Mouse (Mus musculus) activated CD4-positive, CD25-positive, alpha-beta regulatory T cell, adult 9 weeks (primary cell): ENCODE results near the gene Nudt8. TPM values are rescaled to one million over a fixed set of nuclear protein-coding genes. Genes with fewer than 3 reads are reported as not detected.

Experiments used
- polyA plus RNA-seq: library from polyadenylated mRNA; unstranded; fragments of 100-300 nt; shearing (Covaris generic); gene quantifications from one replicate; pipeline ENCODE4 v1.2.1, GENCODE M21; 2017

Nudt8 gene
- polyA plus RNA-seq = 8.7 TPM

GRCm38 (mm10) chr19:4000119-4000900, at the start of gene Nudt8, which contains the start of gene Gm49405:
TSS of gene Nudt8 (plus strand) at chr19:4000580.
TSS of gene Gm49405 (plus strand) at chr19:4000626.

GRCm38 (mm10) chr19:3958470-3958869, 41.9 kb upstream of the Nudt8 start, which contains the start of gene Aldh3b3:
TSS of gene Aldh3b3 (plus strand) at chr19:3958645.

DNA sequence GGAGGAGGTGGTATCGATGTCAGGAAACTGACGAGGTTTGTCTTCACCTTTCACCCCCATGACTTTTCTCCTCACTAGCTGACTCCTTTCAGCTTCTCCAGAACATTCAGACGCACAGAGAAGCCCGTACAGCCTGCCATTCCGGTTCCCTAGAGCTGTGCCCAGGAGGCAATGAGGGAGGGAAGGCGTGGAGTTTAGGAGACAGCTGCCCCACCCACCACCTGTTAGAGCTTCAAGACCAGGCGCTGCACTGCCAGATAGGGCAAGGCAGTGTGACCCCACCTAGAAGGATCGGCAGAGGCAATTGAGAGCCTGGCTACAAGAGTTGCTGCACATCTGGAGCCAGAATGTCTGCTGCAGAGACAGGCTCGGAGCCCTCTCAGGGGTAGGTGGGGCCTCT, 28.2 kb upstream of the Nudt8 start, which contains the start of gene Aldh3b2:
Aldh3b2 (plus strand) TSS at position 100 of the 400 bp plus-strand sequence.

DNA sequence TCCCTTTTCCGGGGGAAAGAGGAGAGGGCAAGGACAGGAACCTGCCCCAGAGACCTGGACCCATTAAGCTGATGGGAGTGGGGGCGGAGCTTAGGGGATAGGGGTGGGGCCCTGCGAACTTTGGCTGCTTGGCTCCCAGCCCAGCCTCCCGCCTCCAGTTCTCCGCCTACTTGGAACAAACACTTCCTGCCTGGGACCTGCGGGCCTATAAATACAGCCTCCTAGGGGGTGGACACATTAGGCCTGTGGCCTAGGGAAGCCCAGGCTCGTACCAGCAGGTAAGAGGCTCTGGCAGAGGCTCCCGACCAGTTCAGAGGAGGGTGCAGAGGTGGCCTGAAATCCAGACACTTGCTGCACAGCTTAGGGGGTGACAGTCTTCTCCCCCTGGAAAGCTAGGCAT, 14.0 kb upstream of the Nudt8 start, which contains the start of gene Acy3:
Acy3 (plus strand) TSS at position 237 of the 400 bp plus-strand sequence.

GRCm38 (mm10) chr19:3992416-3992815, 8.0 kb upstream of the Nudt8 start, which contains the start of gene Tbx10:
TSS of gene Tbx10 (plus strand) at chr19:3992752.

GRCm38 (mm10) chr19:4003112-4003511, 2.7 kb downstream of the Nudt8 start, which contains the start of gene Doc2g:
TSS of gene Doc2g (plus strand) at chr19:4003313.

GRCm38 (mm10) chr19:4012432-4013022, 12.1 kb downstream of the Nudt8 start, which contains the start of gene Ndufv1:
TSS of gene Ndufv1 (minus strand) at chr19:4012806.

GRCm38 (mm10) chr19:4037788-4038232, 37.4 kb downstream of the Nudt8 start, which contains the start of gene Gstp1:
TSS of gene Gstp1 (minus strand) at chr19:4037985.

DNA sequence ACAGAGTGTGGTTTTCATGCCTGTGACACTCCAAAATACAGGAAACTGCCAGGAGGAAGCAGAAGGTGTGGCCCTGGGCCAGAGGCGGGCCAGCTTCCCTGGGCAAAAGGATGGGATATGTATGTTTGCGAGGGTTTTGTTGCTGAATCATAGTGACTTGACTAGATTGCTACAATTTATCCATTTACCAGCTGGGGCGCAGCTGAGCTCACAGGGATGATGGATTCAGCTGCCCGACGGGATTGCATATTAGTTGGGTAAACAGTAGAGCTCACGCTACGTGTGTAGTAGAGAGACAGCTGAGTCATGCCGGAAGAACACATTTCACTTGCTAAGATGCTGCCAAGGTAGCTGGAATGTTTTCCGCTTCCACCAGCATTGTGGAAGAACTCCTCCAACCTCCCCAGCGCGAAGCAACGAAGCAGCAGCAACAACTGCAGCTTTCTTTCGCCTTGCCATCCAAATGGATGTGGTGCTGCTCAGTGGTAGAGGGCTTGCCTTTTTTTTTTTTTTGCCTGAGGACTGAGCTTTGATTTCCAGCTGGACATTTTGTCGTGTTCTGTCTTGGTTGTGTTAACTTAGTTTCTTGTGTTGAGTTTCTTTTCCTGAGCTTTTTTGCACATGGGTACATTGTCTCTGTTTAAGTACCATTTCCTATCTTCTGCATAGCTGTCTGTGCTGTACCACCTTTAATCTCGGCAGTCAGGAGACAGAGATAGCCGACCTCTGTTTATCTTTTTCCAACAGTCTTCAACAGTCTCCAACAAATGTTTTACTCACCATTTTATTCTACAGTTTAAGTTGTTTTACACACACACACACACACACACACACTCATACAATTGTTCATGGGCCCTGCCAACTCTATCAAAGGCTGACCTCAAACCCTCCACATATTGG, 45.8 kb downstream of the Nudt8 start, which contains the start of gene Gstp2:
Gstp2 (minus strand) TSS at position 58 of the 900 bp plus-strand sequence.

Other genes starting within 250 kb of the Nudt8 start
- 43.1 TPM for gene Kmt5b, start 233.2 kb upstream of the Nudt8 start, polyA plus RNA-seq
- gene Chka, start 148.8 kb upstream of the Nudt8 start, polyA plus RNA-seq = 2.2 TPM
- gene Tcirg1, start 93.4 kb upstream of the Nudt8 start, polyA plus RNA-seq = 71.7 TPM
- 230 TPM for gene Ndufs8, start 87.8 kb upstream of the Nudt8 start, polyA plus RNA-seq
- gene Aldh3b1, start 70.8 kb upstream of the Nudt8 start, polyA plus RNA-seq = 0.75 TPM
- gene Unc93b1, start 65.4 kb upstream of the Nudt8 start, polyA plus RNA-seq = 58.1 TPM
- not detected for gene Aldh3b3, start 41.9 kb upstream of the Nudt8 start, polyA plus RNA-seq
- not detected for gene Aldh3b2, start 28.3 kb upstream of the Nudt8 start, polyA plus RNA-seq
- 0.40 TPM for gene Acy3, start 14.0 kb upstream of the Nudt8 start, polyA plus RNA-seq
- gene Tbx10, start 7.8 kb upstream of the Nudt8 start, polyA plus RNA-seq = 0.16 TPM
- gene Gm49405, start within 50 bp of the Nudt8 start, polyA plus RNA-seq = 1.8 TPM
- 1.7 TPM for gene Doc2g, start 2.7 kb downstream of the Nudt8 start, polyA plus RNA-seq
- 155 TPM for gene Ndufv1, start 12.2 kb downstream of the Nudt8 start, polyA plus RNA-seq
- 631 TPM for gene Gstp1, start 37.4 kb downstream of the Nudt8 start, polyA plus RNA-seq
- gene Gstp2, start 45.4 kb downstream of the Nudt8 start, polyA plus RNA-seq = 3.4 TPM
- gene Gstp3, start 59.0 kb downstream of the Nudt8 start, polyA plus RNA-seq = 112 TPM
- not detected for gene Cabp2, start 81.0 kb downstream of the Nudt8 start, polyA plus RNA-seq
- 956 TPM for gene Cdk2ap2, start 96.6 kb downstream of the Nudt8 start, polyA plus RNA-seq
- gene Pitpnm1, start 99.4 kb downstream of the Nudt8 start, polyA plus RNA-seq = 367 TPM
- gene Aip, start 125.3 kb downstream of the Nudt8 start, polyA plus RNA-seq = 206 TPM
- gene Gpr152, start 139.2 kb downstream of the Nudt8 start, polyA plus RNA-seq = 0.07 TPM
- 0.39 TPM for gene Cabp4, start 143.5 kb downstream of the Nudt8 start, polyA plus RNA-seq
- gene Coro1b, start 148.0 kb downstream of the Nudt8 start, polyA plus RNA-seq = 477 TPM
- 1,844 TPM for gene Ptprcap, start 153.0 kb downstream of the Nudt8 start, polyA plus RNA-seq
- 49.2 TPM for gene Rps6kb2, start 162.8 kb downstream of the Nudt8 start, polyA plus RNA-seq
- 6.9 TPM for gene Carns1, start 174.9 kb downstream of the Nudt8 start, polyA plus RNA-seq
- gene Tbc1d10c, start 190.7 kb downstream of the Nudt8 start, polyA plus RNA-seq = 832 TPM
- 1,230 TPM for gene Ppp1ca, start 191.5 kb downstream of the Nudt8 start, polyA plus RNA-seq
- 81.5 TPM for gene Rad9a, start 201.1 kb downstream of the Nudt8 start, polyA plus RNA-seq
- gene Clcf1, start 213.7 kb downstream of the Nudt8 start, polyA plus RNA-seq = 24.8 TPM
- not detected for gene AC109138.7, start 213.8 kb downstream of the Nudt8 start, polyA plus RNA-seq
- gene Pold4, start 231.3 kb downstream of the Nudt8 start, polyA plus RNA-seq = 138 TPM